Comparison of ENCODE assay signal across 11 mouse cellular contexts in genomic region chr9:122701817-122702216, GRCm38 (mm10). TPM values are rescaled to one million over a fixed set of nuclear protein-coding genes. Genes with fewer than 3 reads are reported as not detected.
DNase-seq lines count a peak whose midpoint lies in the region; ATAC-seq and TF ChIP-seq lines count a peak whose summit lies in the region.
"Had no signal": no experiment of that assay in that cellular context is flagged by ENCODE, and none has a peak within 500 bp of the region (broad histone marks: within the 10 kb centered on the region; RNA-seq: fewer than 3 reads in every experiment).

No protein-coding gene starts in this region.

- peak; percentile 7 to 59 for DNase-seq in heart, postnatal 14 days
- peak; percentile 53 for DNase-seq in thymus, postnatal 4 days
- DNase-seq in thymus, postnatal 0 days (ENCODE audit: low spot score), result no peak
- DNase-seq in forelimb bud, embryonic 11.5 days (ENCODE audit: low read depth, low spot score), result peak; percentile 73
- peak; percentile 30 for DNase-seq in yolk sac, embryonic 10.5 days (ENCODE audit: low spot score)
- DNase-seq in gastrocnemius, adult 2 months, result no peak

- H3K4me3 ChIP-seq in heart, embryonic 11.5 days (ENCODE audit: low read depth, low read length), result no peak overlapping the region
- H3K4me3 ChIP-seq in gastrocnemius, adult 2 months, result no peak overlapping the region
- H3K4me3 ChIP-seq in midbrain, embryonic 16.5 days (ENCODE audit: low read depth, low read length), result no peak overlapping the region
- H3K4me3 ChIP-seq: megakaryocyte, embryonic 14.5 days; stomach, embryonic 15.5 days had no signal

- H3K27me3 ChIP-seq in heart, embryonic 11.5 days (ENCODE audit: control insufficient read depth, insufficient read depth, low read length), result no peaks in the 10 kb centered on the region; the same call in 1 of the 2 replicates
- H3K27me3 ChIP-seq in midbrain, embryonic 16.5 days (ENCODE audit: control insufficient read depth, insufficient read depth, low read depth, low read length), result peaks cover 3% of the 10 kb centered on the region; the same call in 1 of the 2 replicates
- H3K27me3 ChIP-seq: stomach, embryonic 15.5 days had no signal

- H3K36me3 ChIP-seq in heart, embryonic 11.5 days (ENCODE audit: control insufficient read depth, insufficient read depth, low read length), result no peaks in the 10 kb centered on the region
- no peaks in the 10 kb centered on the region for H3K36me3 ChIP-seq in midbrain, embryonic 16.5 days (ENCODE audit: control insufficient read depth, insufficient read depth, low read length)
- H3K36me3 ChIP-seq: stomach, embryonic 15.5 days had no signal

- no peak overlapping the region for H3K9ac ChIP-seq in heart, embryonic 11.5 days (ENCODE audit: low read depth, low read length)
- H3K9ac ChIP-seq in midbrain, embryonic 16.5 days (ENCODE audit: low read depth, low read length), result no peak overlapping the region
- H3K9ac ChIP-seq: stomach, embryonic 15.5 days had no signal

- H3K27ac ChIP-seq in heart, embryonic 11.5 days (ENCODE audit: low read depth, low read length), result no peak overlapping the region
- no peak overlapping the region for H3K27ac ChIP-seq in gastrocnemius, adult 2 months
- H3K27ac ChIP-seq in midbrain, embryonic 16.5 days (ENCODE audit: low read length), result no peak overlapping the region
- H3K27ac ChIP-seq: stomach, embryonic 15.5 days had no signal

- no peaks in the 10 kb centered on the region for H3K4me1 ChIP-seq in heart, embryonic 11.5 days (ENCODE audit: control insufficient read depth, insufficient read depth, low read length)
- peaks cover 2% of the 10 kb centered on the region; the same call in 1 of the 2 replicates for H3K4me1 ChIP-seq in midbrain, embryonic 16.5 days (ENCODE audit: control insufficient read depth, insufficient read depth, low read length)
- H3K4me1 ChIP-seq: megakaryocyte, embryonic 14.5 days; stomach, embryonic 15.5 days had no signal

- TF ChIP-seq CTCF in gastrocnemius, adult 2 months (IDR thresholded peaks at IDR 0.05), result no peak

- intact Hi-C loops in heart, postnatal 14 days (cut with DNase I), result no loop called here
- intact Hi-C loops in gastrocnemius, adult 2 months (cut with DNase I), result no loop called here

- WGBS in heart, embryonic 11.5 days (ENCODE audit: insufficient replicate concordance), result 3% methylated on average over 3 of the region's 3 CpGs
- 3% methylated on average over 3 of the region's 3 CpGs for WGBS in midbrain, embryonic 16.5 days

- ATAC-seq in heart, embryonic 11.5 days (replicated peaks; ENCODE audit: insufficient number of reproducible peaks, low FRiP score, low TSS enrichment), result no peak
- no peak for ATAC-seq in midbrain, embryonic 16.5 days

- H3K4me2 ChIP-seq in heart, embryonic 11.5 days, result no peak overlapping the region
- H3K4me2 ChIP-seq in midbrain, embryonic 16.5 days (ENCODE audit: low read length), result no peak overlapping the region
- H3K4me2 ChIP-seq: stomach, embryonic 15.5 days had no signal

- H3K9me3 ChIP-seq in heart, embryonic 11.5 days (replicated peaks; ENCODE audit: control insufficient read depth, low read length), result no peaks in the 10 kb centered on the region
- no peaks in the 10 kb centered on the region for H3K9me3 ChIP-seq in midbrain, embryonic 16.5 days (replicated peaks; ENCODE audit: control insufficient read depth, low read length, poor library complexity, severe bottlenecking)
- H3K9me3 ChIP-seq: megakaryocyte, embryonic 14.5 days; stomach, embryonic 15.5 days had no signal

RNA-seq across cellular contexts. Expression of gene Topaz1, which starts 45.3 kb away (rescaled TPM):
- not detected for total RNA-seq in heart, postnatal 14 days (2021)
- polyA plus RNA-seq in heart, embryonic 11.5 days (2014; fragmentation: Nextera tagmentation; extraction: Ambion mirVana), result 0.10 TPM in 1 of 2 replicates, not detected in the other
- 0.09 TPM in 1 of 2 replicates, not detected in the other for polyA plus RNA-seq in thymus, postnatal 0 days (2015; fragmentation: Nextera tagmentation; extraction: Ambion mirVana)
- total RNA-seq in gastrocnemius, adult 2 months (2021), result not detected
- polyA plus RNA-seq in midbrain, embryonic 16.5 days (2015; fragmentation: Nextera tagmentation; extraction: Ambion mirVana), result not detected in 2 replicates
- polyA plus RNA-seq: large intestine, adult 2 months; stomach, embryonic 15.5 days had no signal

Comparison
In these comparisons a context has a peak if more than half of its experiments do, and no peak if none do; other contexts are left out.
1. DNase-seq: peak in heart, postnatal 14 days (2 of 2), thymus, postnatal 4 days (single experiment), forelimb bud, embryonic 11.5 days (single experiment) and yolk sac, embryonic 10.5 days (single experiment); none in thymus, postnatal 0 days (single experiment) and gastrocnemius, adult 2 months (single experiment).